Mouse (Mus musculus) hindbrain, embryonic 15.5 days (tissue): Measurements from ENCODE around the gene Acp6. TPM values are rescaled to one million over a fixed set of nuclear protein-coding genes. Genes with fewer than 3 reads are reported as not detected.

Source experiments
- polyA plus RNA-seq: library from polyadenylated mRNA; unstranded; fragments of >200 nt; fragmentation: Nextera tagmentation; extraction: Ambion mirVana; gene quantifications from 2 replicates; pipeline ENCODE4 v1.2.1, GENCODE M21; 2015

Gene Acp6
- polyA plus RNA-seq, 1 experiment from 2014 or later, result 20.6 TPM

Other genes with a start within 250 kb of the Acp6 start
- 0.03 TPM in 1 of 2 replicates, not detected in the other for gene Gja8, start 232.8 kb upstream of the Acp6 start, polyA plus RNA-seq
- 72.6 and 82.7 TPM in 2 replicates for gene Bcl9, start 139.1 kb downstream of the Acp6 start, polyA plus RNA-seq